Mouse (Mus musculus) layer of hippocampus, adult 9-10 months (tissue): ENCODE results near the gene Slc35a5.
A peak's percentile ranks its signal among the peaks of the same experiment; 100 is the strongest.

ENCODE experiments used
- DNase-seq: peaks from one replicate; pipeline ENCODE4 v3.0.0; 2022; ENCODE audit warnings: low spot score

Slc35a5 gene

GRCm38 (mm10) chr16:45117200-45117599 lies 41.3 kb downstream of the Slc35a5 start:
- DNase-seq = no peak

- DNase-seq = no peak
These were observed 48.0 kb downstream of the Slc35a5 start for GRCm38 (mm10) chr16:45110498-45110897.

- DNase-seq = no peak
These were observed 50.2 kb downstream of the Slc35a5 start for GRCm38 (mm10) chr16:45108203-45108878.

GRCm38 (mm10) chr16:45104993-45105392 lies 53.5 kb downstream of the Slc35a5 start:
- DNase-seq = no peak

GRCm38 (mm10) chr16:45100892-45101291 lies 57.6 kb downstream of the Slc35a5 start:
- DNase-seq = no peak

GRCm38 (mm10) chr16:45098886-45099210 lies 59.7 kb downstream of the Slc35a5 start:
- no peak for DNase-seq

- DNase-seq = no peak
These were observed 60.2 kb downstream of the Slc35a5 start for GRCm38 (mm10) chr16:45098186-45098885.

GRCm38 (mm10) chr16:45097467-45097866 lies 61.0 kb downstream of the Slc35a5 start:
- no peak for DNase-seq

- DNase-seq = no peak
These were observed 62.7 kb downstream of the Slc35a5 start for GRCm38 (mm10) chr16:45095561-45096482.

- no peak for DNase-seq
These were observed 63.5 kb downstream of the Slc35a5 start for GRCm38 (mm10) chr16:45095030-45095429.

- DNase-seq = no peak
These were observed 64.3 kb downstream of the Slc35a5 start for GRCm38 (mm10) chr16:45094136-45094756.

- DNase-seq = no peak
These were observed 65.3 kb downstream of the Slc35a5 start, which contains the start of gene Ccdc80 for GRCm38 (mm10) chr16:45093137-45093731. TSS of gene Ccdc80 (plus strand) at chr16:45093402.

- DNase-seq = peak; percentile 48
These were observed 68.5 kb downstream of the Slc35a5 start for GRCm38 (mm10) chr16:45090005-45090404.
